Mouse (Mus musculus): ENCODE results near the gene Ngp. TPM values are rescaled to one million over a fixed set of nuclear protein-coding genes. Genes with fewer than 3 reads are reported as not detected.
"Not testable (repeated sequence)": the region's sequence is repeated elsewhere in the genome, so short reads cannot be mapped to it uniquely, and the experiment has no call there.

Ngp gene
- 0.15 and 0.39 TPM in 2 replicates for polyA plus RNA-seq (2012)

DNA sequence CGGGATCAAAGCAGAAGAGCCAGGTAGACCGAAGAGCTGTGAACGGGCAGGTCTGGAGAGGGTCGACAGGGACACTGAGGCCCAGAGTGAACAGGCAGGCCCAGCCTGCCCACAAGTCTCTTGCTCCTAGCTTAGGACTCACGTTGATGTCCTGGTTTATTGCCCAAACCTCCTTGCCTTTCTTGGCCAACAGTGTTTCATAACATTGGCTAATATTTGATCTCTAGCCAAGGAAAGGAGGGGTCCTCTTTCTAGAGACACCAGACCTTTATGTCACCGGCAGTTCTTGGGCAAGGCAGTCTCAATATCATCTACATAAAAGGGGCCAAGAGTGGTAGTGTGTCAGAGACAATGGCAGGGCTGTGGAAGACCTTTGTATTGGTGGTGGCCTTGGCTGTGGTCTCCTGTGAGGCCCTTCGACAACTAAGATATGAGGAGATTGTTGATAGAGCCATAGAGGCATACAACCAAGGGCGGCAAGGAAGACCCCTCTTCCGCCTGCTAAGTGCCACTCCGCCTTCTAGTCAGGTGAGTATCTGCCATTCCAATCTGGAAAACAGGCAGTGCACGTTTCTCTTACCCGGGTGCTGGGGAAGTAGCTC lies at the start of gene Ngp:
Gene Ngp, plus strand, starts transcription at position 237 of the 602 bp plus-strand sequence.
- Histone ChIP-seq H3K4me1 (ENCODE audit: control insufficient read depth) (no peaks in the 10 kb centered on the region), H3K36me3 (ENCODE audit: control insufficient read depth) (no peaks in the 10 kb centered on the region), H3K9me3 (ENCODE audit: control insufficient read depth, low read length) (no peaks in the 10 kb centered on the region), H3K27me3 (ENCODE audit: control insufficient read depth) (no peaks in the 10 kb centered on the region), H3K4me3 (replicated peaks) (no peak within 1 kb of the TSS)
- no peak for TF ChIP-seq GATA1 (IDR thresholded peaks at IDR 0.05; ENCODE audit: low read length)

DNA sequence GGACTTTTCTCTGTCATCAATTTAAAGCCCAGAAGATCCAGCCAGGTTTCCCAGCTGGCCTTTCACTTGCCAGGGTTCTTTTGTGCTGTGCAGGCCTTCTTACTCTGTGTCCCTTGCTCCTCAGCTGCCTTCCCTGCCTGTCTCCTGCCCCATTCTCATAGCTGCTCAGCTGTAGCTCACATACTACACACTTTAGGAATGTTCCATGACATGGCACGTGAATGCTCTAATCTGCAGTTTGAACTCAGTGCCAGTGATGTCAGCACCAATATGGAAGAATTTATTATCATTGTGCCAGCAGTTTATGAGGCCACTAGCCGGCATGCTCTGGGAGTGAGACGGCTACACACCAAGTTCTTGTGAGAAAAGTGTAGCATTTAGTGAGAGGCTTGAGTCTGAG lies 49.7 kb upstream of the Ngp start:
- H3K9me3 ChIP-seq (ENCODE audit: control insufficient read depth, low read length), result no peaks in the 10 kb centered on the region
- no peaks in the 10 kb centered on the region for H3K4me1 ChIP-seq (ENCODE audit: control insufficient read depth)
- TF ChIP-seq TAL1 (IDR thresholded peaks at IDR 0.05; ENCODE audit: low read length) (no peak), GATA1 (IDR thresholded peaks at IDR 0.05; ENCODE audit: low read length) (no peak)
- H3K4me3 ChIP-seq (replicated peaks), result no peak overlapping the region
- no peaks in the 10 kb centered on the region for H3K27me3 ChIP-seq (ENCODE audit: control insufficient read depth)
- H3K36me3 ChIP-seq (ENCODE audit: control insufficient read depth), result peaks cover 55% of the 10 kb centered on the region

DNA sequence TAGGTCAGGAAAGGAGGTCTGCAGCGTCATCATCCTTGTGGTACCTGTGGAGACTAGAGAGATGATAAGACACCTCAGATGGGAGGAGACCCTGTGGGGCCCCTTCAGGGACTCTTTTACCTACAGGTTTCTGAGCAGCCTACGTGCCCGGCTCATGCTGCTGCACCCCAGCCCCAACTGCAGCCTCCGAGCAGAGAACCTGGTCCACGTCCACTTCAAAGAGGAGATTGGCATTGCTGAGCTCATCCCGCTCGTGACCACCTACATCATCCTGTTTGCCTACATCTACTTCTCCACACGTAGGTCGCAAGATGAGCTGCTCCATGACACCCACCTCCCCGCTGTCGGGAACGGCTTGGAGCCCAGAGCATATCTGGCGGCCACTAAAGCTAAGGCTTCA lies 45.7 kb upstream of the Ngp start:
- no peaks in the 10 kb centered on the region for H3K4me1 ChIP-seq (ENCODE audit: control insufficient read depth)
- H3K4me3 ChIP-seq (replicated peaks), result no peak overlapping the region
- H3K36me3 ChIP-seq (ENCODE audit: control insufficient read depth), result peaks cover 70% of the 10 kb centered on the region
- TF ChIP-seq TAL1 (IDR thresholded peaks at IDR 0.05; ENCODE audit: low read length) (no peak), GATA1 (IDR thresholded peaks at IDR 0.05; ENCODE audit: low read length) (no peak)
- H3K27me3 ChIP-seq (ENCODE audit: control insufficient read depth), result no peaks in the 10 kb centered on the region
- H3K9me3 ChIP-seq (ENCODE audit: control insufficient read depth, low read length), result no peaks in the 10 kb centered on the region

DNA sequence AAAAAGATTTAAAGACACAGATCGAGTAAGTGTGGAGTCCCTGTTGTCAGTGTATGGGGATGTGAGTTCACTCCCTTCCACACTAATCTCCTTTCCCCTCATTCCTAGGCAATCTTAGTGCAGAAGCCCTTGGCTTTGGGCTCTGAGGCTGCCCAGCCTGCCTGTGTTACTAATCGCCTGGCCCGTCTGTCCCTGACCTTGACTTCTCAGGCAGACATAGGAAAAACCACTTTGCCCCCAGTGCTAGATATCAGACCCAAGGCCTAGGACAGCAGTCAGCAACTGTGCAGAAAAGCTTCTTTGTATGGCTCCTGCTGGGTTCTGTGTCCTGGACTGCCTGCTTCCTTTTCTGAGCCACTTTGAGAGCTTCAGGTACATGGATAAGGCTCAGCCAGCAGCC lies 43.9 kb upstream of the Ngp start:
- TF ChIP-seq GATA1 (IDR thresholded peaks at IDR 0.05; ENCODE audit: low read length) (no peak), TAL1 (IDR thresholded peaks at IDR 0.05; ENCODE audit: low read length) (no peak)
- no peak overlapping the region for H3K4me3 ChIP-seq (replicated peaks)
- peaks cover 74% of the 10 kb centered on the region for H3K36me3 ChIP-seq (ENCODE audit: control insufficient read depth)
- peaks cover 2% of the 10 kb centered on the region; the same call in 1 of the 2 replicates for H3K4me1 ChIP-seq (ENCODE audit: control insufficient read depth)
- H3K27me3 ChIP-seq (ENCODE audit: control insufficient read depth), result no peaks in the 10 kb centered on the region
- H3K9me3 ChIP-seq (ENCODE audit: control insufficient read depth, low read length), result peaks cover 2% of the 10 kb centered on the region; the same call in 1 of the 2 replicates

DNA sequence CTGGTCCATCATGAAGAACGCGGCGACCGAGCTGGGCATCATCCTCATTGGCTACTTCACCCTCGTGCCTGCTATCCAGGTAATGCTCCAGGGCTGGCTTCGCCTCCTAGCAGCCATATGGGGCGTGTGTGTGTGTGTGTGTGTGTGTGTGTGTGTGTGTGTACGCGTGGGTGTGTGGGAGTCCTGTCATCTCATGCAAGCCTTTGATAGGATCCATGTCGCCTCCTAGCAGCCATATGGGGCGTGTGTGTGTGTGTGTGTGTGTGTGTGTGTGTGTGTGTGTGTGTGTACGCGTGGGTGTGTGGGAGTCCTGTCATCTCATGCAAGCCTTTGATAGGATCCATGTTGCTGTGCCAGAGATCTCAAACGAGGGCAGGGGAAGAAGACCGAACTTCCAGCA lies 41.9 kb upstream of the Ngp start:
- not testable (repeated sequence) for H3K27me3 ChIP-seq (ENCODE audit: control insufficient read depth); H3K4me3 ChIP-seq (replicated peaks); H3K4me1 ChIP-seq (ENCODE audit: control insufficient read depth); H3K9me3 ChIP-seq (ENCODE audit: control insufficient read depth, low read length)
- peaks cover 87% of the 10 kb centered on the region for H3K36me3 ChIP-seq (ENCODE audit: control insufficient read depth)

DNA sequence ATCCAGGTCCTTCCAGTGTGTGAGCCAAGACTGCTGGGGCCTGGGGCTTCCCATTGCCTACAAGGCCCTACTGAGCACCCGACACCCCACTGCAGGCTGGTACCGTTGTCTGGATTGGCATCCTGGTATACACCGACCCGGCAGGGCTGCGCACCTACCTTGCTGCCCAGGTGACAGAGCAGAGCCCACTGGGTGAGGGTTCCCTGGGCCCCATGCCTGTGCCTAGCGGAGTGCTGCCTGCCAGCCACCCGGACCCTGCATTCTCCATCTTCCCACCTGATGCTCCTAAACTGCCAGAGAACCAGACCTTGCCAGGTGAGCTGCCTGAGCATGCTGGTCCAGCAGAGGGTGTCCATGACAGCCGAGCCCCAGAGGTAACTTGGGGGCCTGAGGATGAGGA lies 40.2 kb upstream of the Ngp start:
- H3K4me1 ChIP-seq (ENCODE audit: control insufficient read depth), result peaks cover 4% of the 10 kb centered on the region; the same call in 1 of the 2 replicates
- no peaks in the 10 kb centered on the region for H3K27me3 ChIP-seq (ENCODE audit: control insufficient read depth)
- peaks cover 2% of the 10 kb centered on the region; the same call in 1 of the 2 replicates for H3K9me3 ChIP-seq (ENCODE audit: control insufficient read depth, low read length)
- H3K4me3 ChIP-seq (replicated peaks), result no peak overlapping the region
- peaks cover 88% of the 10 kb centered on the region for H3K36me3 ChIP-seq (ENCODE audit: control insufficient read depth)
- no peak for TF ChIP-seq GATA1 (IDR thresholded peaks at IDR 0.05; ENCODE audit: low read length)
- no peak for TF ChIP-seq TAL1 (IDR thresholded peaks at IDR 0.05; ENCODE audit: low read length)

DNA sequence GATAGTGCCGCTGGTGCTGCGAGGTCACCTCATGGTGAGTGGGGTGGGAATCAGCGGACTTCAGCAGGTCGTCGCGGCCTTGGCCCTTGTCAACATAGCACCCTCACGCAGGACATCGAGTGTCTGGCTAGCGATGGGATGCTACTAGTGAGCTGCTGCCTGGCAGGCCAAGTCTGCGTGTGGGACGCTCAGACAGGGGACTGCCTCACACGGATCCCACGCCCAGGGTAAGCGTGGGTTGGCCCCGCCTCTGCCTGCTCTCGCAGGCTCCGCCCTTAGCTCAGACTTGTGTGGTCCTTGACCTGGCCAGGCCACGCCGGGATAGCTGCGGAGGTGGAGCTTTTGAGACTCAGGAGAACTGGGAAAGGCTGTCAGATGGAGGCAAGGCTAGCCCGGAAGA lies 38.9 kb upstream of the Ngp start:
- H3K36me3 ChIP-seq (ENCODE audit: control insufficient read depth), result peaks cover 95% of the 10 kb centered on the region
- TF ChIP-seq TAL1 (IDR thresholded peaks at IDR 0.05; ENCODE audit: low read length), result no peak
- no peak for TF ChIP-seq GATA1 (IDR thresholded peaks at IDR 0.05; ENCODE audit: low read length)
- H3K4me3 ChIP-seq (replicated peaks), result no peak overlapping the region
- peaks cover 4% of the 10 kb centered on the region; the same call in 1 of the 2 replicates for H3K4me1 ChIP-seq (ENCODE audit: control insufficient read depth)
- H3K9me3 ChIP-seq (ENCODE audit: control insufficient read depth, low read length), result peaks cover 2% of the 10 kb centered on the region; the same call in 1 of the 2 replicates
- H3K27me3 ChIP-seq (ENCODE audit: control insufficient read depth), result no peaks in the 10 kb centered on the region

DNA sequence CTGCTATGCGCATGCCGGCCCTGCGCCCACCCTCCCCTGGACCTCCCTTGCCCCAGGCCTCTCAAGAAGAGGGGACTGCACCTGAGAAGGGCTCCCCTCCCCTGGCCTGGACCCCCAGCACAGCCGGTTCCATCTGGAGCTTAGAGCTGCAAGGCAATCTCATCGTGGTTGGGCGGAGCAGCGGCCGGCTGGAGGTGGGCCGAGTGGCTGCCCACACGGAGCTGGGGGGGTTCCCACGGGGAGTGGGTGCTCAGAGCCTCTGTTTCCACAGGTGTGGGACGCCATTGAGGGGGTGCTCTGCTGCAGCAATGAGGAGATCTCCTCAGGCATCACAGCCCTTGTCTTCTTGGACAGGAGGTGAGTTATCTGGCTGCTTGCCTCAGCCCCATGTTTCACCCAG lies 38.3 kb upstream of the Ngp start:
- Histone ChIP-seq H3K36me3 (ENCODE audit: control insufficient read depth) (peaks cover 95% of the 10 kb centered on the region), H3K4me3 (replicated peaks) (no peak overlapping the region), H3K4me1 (ENCODE audit: control insufficient read depth) (peaks cover 4% of the 10 kb centered on the region; the same call in 1 of the 2 replicates), H3K9me3 (ENCODE audit: control insufficient read depth, low read length) (peaks cover 2% of the 10 kb centered on the region; the same call in 1 of the 2 replicates), H3K27me3 (ENCODE audit: control insufficient read depth) (no peaks in the 10 kb centered on the region)
- TF ChIP-seq TAL1 (IDR thresholded peaks at IDR 0.05; ENCODE audit: low read length), result no peak
- no peak for TF ChIP-seq GATA1 (IDR thresholded peaks at IDR 0.05; ENCODE audit: low read length)

DNA sequence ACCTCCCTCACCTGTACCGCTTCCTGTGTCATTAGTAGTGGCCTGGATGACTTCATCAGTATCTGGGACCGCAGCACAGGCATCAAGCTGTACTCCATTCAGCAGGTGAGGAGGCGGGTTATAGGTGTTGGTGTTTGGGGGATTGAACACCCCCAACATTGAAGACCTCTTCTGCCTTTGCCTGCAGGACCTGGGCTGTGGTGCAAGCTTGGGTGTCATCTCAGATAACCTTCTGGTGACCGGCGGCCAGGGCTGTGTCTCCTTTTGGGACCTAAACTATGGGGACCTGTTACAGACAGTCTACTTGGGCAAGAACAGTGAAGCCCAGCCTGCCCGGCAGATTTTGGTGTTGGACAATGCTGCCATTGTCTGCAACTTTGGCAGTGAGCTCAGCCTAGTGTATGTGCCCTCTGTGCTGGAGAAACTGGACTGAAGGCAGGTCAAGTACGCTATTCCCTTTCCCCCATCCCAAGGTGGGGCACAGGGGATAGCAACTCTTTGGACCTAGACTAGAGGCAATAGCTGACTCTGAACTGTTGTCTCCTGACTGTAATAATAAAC lies 35.1 kb upstream of the Ngp start:
- Histone ChIP-seq H3K27me3 (ENCODE audit: control insufficient read depth) (no peaks in the 10 kb centered on the region), H3K9me3 (ENCODE audit: control insufficient read depth, low read length) (peaks cover 2% of the 10 kb centered on the region; the same call in 1 of the 2 replicates), H3K36me3 (ENCODE audit: control insufficient read depth) (peaks cover 95% of the 10 kb centered on the region), H3K4me1 (ENCODE audit: control insufficient read depth) (peaks cover 4% of the 10 kb centered on the region; the same call in 1 of the 2 replicates), H3K4me3 (replicated peaks) (no peak overlapping the region)
- no peak for TF ChIP-seq TAL1 (IDR thresholded peaks at IDR 0.05; ENCODE audit: low read length)
- TF ChIP-seq GATA1 (IDR thresholded peaks at IDR 0.05; ENCODE audit: low read length), result no peak
